Mouse (Mus musculus) right cerebral cortex, postnatal 14 days (tissue): ENCODE results near the gene Pepd.

Source experiments
- DNase-seq: peaks from one replicate; pipeline ENCODE4 v3.0.0; 2022

Gene Pepd

GRCm38 (mm10) chr7:35058329-35058728, 146.2 kb downstream of the Pepd start:
- DNase-seq = no peak

GRCm38 (mm10) chr7:35059467-35059866, 147.3 kb downstream of the Pepd start:
- no peak for DNase-seq

- DNase-seq = peak; percentile 54
Observed at GRCm38 (mm10) chr7:35064286-35065258, 152.4 kb downstream of the Pepd start.

DNA sequence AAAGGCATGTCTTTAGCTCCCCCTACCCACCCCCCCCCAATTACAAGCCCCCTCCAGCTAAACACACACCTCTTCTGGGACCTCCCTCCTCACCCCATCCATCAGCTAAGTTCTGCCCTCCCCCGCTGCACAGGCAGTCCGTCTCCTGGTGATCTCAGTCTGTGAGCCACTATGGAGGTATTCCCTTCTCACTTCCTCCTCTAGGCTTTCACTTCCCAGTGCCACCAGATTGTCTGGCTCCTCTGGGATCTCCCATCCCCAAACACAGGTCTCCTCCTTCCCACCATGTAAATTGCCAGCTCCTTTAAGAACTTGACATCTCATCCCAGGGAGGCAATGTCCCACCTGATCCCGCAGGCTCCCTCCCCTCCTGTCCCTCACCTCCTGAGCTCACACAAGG, 153.8 kb downstream of the Pepd start:
- no peak for DNase-seq

GRCm38 (mm10) chr7:35066640-35067212, 154.5 kb downstream of the Pepd start:
- DNase-seq = no peak

DNA sequence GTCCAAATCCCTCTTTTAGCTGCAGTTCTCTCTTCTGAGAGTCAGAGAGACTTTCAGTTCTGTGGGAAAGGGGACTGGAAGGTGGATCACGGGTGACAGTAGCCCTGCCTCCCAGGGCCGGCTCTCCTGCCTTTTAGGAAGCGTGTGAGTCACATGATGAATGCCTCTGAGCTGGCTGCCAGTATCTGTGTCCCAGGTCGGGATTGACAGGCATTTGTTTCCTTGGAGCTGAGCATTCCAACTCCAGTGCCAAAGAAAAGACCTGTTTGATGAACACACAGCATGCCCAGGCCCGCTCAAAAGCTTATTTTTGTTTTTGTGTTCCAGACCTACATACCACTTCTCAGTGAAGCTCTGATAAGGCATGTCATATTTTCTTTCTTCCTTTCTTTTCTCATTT, 164.5 kb downstream of the Pepd start:
- DNase-seq = no peak

GRCm38 (mm10) chr7:35080843-35081338, 168.7 kb downstream of the Pepd start:
- DNase-seq = no peak

DNA sequence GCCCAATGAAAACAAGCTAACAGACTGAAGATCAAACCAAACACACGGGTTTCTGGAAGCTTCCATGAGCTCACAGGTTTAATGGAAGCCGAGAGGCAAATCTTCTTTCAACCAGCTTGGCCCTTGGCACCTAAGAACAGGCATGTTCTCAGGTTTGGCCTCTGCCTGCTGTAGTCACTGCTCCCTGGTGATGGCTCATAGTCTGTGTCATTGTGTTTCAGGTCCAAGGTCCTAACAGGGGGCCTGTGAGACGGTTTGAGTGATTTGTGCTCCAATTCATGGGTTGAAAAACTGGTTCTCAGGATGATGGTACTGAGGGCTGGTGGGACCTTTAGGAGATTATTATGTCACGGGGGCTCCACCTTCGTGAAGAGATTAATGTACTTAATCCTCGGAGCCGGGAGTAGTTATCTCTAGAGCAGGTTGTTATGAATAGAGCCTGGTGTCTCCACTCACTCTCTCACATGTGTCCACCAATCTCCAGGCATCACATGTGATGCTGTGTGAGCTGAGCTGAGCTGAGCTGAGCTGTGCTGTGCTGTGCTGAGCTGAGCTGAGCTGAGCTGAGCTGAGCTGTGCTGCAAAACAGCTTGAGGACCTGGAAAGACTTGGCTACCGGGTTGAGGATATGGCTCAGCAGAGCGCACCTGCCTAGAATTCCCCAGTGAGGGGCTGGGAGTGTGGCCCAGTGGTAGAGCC, 169.4 kb downstream of the Pepd start:
- no peak for DNase-seq

DNA sequence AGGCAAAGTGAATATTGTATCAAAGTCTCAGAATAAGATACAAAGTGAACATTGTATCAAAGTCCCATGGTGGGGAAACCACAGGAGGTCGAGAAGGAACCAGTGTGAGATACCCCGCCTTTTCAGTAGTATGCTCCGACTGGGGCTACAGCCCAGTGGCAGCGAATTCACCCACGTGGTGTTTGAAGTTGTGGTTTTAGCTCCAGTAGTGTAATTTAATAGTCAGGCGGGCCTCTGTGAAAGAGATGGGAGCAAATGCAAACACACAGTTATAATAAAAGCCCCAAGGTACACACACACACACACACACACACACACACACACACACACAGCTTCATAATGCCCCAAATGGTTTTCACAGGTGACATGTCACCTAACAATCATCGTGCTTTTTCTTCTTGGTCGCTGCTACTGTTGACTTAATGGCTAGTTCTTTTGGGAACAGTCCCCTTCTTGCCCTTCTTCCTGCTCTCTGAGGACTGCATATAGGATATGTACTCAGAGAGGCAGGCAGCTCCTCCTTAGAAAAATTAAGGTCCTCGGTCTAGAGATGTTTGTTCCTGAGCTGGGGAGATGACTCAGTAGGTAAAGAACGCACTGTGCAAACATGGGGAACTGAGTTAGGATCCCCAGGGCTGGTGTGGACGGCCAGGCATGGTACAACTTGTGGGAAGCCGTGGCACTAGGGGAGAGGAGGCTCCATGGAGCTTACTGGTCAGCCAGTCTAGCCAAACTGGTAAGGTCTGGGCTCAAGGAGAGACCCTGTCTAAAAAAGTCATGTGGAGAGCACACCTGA, 172.6 kb downstream of the Pepd start:
- DNase-seq = no peak

DNA sequence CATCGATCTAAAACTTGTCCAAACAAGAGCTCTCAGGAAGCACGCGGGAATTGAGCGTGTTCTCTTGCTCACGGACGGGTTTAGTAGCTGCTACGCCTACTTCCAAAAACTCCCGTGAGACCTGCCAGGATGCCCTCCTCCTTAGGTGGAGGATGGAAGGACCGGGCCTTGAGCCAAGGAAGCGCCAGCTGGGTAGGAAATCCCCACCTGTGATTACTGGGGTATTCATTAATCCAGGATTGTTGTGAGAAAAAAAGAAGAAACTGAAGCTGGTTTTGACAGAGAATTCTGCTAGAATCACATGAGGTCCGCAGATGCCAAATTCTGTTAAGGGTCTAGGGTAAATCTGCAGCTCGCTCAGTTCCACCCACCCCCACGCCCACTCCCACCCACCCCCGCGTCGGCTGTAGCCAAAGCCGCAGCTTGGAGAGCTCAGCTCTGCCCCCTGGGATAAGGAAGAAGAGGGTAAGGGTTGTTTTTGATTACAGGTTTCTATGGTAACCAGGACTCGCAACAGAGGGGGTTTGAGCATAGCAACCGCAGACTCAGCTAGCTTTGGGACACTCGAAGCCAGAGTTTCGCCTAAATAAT, 174.2 kb downstream of the Pepd start:
- peak; percentile 50 for DNase-seq

DNA sequence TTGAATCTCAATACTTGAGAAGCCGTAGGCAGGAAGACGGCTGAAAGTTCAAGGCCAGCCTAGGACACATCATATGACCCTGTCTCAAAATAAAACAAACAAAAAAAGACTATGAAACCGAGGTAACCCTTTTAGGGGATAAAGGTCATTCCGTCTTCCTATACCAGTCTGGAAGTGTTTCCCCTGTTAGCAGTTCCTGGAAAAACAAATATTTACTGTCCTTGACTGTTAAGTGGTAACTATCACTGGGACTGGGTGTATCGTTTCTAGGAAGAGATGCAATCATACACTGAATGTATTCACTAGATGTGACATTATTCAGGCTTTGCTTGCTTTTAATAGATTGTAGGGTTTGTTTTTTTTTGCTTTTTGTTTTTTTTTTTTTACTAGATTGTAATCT, 178.4 kb downstream of the Pepd start:
- DNase-seq = no peak
